Mouse (Mus musculus) right cerebral cortex, adult 18-20 months (tissue): ENCODE results near the gene Srbd1.

Experiments used
- DNase-seq: peaks from one replicate; pipeline ENCODE4 v3.0.0; 2022; ENCODE audit warnings: mixed read lengths

The Srbd1 gene

DNA sequence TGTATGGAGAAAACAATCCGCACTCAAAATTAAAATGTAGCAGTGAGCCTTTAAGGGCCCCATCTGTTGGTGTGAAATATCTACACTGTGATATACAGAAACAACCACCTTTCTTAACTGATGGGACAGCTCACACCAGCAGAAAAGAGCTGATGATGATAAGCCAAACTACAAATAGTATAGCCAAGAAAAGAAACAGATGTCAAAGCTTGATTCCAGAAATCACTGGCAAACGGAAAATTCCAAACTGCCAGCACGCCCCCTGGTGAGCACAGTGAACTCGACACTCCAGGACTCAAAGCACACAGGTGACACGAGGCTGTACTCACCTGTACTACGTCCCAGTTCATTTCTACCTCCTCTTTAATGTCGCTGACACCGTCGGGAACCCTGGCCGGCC, 9.1 kb downstream of the Srbd1 start:
- DNase-seq: no peak

DNA sequence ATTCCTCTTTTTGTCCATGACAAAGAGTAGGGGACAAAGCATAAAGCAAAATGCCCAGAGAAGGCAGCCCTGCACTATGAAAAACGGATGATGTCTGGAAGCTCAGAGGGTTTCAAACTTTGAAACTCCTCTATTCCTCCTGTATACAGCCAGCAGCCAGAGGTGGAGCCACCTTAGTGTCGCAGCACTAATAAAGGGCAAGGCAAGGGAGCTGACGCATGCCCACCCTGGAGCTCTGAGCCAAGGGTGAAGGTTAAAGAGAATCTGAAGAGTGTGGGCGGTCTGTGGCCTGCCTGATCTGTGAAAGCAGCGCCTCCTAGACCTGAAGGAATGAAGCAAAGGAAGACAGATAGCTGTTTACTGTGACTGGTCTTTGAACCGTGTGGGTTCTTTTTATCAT, 10.5 kb downstream of the Srbd1 start:
- DNase-seq: no peak

DNA sequence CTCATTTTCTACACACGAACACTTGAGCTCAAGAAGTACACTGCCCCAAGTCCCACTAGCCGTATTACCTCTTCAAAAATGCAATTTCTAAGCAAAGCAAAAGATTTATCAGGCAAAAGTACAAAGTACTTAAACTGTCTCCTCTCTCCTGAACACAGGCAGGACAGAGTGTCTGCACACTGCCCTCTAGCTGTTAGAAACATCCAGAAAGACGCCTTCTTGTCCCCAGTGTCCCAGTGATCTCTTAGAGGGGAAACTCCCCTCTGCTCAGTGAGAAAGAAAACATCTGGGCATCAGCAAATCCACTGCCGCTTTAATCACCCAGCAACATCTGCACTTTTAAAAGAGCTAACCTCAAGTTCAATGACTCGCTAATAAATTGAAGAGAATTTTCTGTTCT, 12.4 kb downstream of the Srbd1 start:
- DNase-seq: no peak

DNA sequence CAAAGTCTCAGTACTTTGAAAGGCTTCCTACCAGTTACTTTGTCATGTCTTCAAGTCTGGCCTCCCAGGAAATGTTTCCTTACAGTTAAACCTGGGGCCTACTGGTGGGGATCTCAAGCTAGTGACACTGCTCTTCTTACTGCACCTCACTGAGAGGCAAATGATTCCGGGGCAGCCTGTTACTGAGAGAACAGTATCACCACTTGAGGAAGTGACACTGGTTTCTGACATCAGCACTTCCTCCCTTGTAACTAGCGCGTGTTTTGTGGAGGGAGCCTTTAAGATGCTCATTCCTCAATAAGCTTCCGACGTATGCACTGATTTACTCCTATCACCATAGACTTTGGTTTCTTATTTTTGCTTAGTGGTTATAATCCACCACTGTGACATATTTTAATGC, 16.8 kb downstream of the Srbd1 start:
- DNase-seq: no peak

DNA sequence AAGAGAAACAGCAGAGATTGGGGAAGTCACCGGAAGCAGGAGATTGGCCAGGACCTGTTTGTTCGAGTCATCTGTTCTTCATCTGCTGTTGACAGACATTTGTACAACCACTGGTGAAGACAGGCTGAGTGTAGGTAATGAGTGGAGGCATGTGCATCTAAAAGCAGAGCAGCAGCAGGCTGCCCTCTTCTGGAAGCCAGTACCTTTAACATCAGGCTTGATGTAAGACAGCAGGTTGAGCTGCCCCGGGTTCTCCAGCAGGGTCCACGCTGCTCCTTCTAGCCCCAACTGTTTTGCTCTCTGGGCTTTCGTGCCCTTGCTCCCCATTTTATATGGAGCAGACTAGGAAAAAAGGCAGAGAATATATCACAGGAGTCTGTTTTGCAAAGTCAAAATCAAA, 19.1 kb downstream of the Srbd1 start:
- DNase-seq: no peak

DNA sequence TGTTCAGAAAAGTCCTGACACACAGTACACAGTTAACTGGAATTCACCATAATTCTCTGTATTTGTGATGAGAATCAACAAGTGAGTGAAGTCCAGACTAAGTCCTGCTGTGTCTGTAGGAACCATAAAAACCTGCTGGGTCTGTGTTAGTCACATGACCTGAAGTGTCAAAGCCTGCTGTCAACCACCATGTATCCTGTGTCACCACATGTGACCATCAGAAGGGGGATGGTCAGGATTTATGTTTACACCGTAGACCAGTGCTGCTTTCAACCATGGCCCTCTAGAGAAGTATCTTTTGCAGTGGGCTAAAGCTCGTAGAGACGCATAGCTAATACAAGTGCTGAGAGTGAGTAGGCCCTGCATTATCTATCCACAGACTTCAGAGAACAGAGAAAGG, 21.8 kb downstream of the Srbd1 start:
- no peak for DNase-seq

DNA sequence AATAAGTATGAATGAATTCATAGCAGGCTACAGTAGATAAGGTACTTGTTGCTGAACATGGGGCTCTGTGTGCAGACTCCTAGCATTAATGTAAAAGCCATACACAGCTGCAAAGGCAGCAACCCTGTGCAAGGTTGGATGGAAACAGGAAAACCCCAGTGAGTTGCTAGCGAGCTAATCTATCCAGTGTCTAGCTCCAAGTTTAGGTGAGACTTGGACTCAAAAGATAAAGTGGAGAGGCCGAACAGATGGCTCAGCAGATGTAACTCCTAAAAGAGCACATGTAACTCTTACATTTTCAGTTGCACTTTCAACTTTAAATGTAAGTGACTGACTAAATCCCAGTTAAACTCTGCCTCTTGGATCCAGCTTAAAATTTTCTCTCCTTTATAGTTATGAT, 48.1 kb downstream of the Srbd1 start:
- DNase-seq: peak; percentile 24

DNA sequence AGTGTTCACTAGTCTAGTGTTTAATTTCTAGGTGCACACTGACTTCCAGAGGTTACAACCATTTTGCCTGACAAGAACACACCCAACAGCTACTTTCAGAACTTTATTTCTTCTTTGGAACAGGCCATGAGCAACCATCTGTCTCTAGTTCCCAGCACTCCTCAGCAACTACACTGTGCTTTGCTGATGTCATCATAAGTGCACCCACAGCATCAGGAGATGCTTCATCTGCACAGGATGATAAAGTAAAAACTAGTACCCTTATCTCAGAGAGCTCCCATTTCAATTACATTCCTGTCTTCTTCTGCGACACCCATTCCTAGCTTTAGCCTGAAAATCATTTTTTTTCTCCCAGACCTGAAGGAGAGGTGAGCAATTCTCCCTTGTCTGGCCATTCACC, 51.9 kb downstream of the Srbd1 start:
- DNase-seq: no peak

DNA sequence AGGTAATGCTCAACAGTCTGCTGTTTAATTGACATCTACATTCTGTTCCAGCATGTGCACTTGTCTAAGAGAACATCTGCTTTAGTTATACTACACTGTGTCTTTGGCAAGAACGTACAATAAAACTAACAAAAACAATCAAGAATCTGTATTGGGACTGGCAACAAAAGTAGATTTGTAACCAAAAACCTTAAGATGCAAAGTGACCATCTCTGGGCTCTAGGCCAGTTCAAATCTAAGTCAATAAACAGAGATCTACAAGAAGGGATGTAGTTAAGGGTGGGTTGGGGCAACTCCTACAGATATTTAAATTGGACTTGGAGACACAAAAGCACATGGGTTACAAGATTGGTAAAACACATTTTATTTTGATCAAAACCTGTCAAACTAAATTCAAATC, 53.3 kb downstream of the Srbd1 start:
- no peak for DNase-seq

DNA sequence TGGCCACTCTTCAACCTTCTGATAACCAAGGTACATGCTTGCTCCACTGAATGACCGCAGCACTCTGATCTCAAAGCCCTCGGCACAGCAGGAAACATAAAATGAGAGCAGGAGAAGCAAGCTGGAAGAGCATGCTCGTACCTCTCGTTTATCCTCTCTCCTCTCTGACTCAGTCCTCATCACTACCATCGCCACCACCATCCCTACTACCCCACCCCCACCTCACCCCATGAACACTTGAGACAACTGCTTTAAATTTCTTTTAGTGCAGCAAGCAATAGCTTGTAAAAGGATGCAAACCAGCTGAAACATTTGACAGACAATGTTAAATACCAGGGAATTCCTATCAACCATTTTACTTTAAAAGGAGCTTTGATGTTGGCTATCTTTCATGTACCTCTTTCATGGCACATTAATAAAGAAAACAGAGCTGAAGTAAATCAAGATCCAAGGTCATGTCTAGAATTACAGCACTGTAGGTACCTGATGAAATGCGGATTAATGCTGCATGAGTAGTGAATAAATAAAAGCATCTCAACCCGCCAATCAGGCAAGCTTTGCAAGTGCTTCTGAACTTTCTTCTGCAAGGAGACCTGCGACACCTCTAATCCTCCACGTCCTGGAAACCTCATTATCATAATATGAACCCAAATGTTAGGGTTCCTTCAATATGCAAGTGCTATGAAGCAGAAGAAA, 54.9 kb downstream of the Srbd1 start:
- DNase-seq: no peak

DNA sequence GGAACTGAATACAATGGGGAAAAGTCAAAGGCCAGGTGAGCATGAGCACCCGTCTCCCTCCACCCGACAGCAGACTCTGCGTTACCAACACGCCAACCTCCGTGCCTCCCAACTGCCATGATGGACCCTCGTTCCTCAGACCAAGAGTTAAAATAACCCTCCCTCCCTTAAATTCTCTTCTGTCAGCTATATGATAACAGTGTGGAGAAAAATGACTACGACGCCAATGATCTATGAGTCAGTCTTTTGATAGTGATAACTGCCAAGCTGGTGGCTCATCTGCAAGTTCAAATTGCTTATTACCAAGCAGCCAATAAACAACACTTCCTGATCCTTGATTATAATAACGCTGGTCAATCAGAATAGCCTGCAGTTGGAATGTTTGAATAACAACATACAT, 57.1 kb downstream of the Srbd1 start:
- DNase-seq: no peak

DNA sequence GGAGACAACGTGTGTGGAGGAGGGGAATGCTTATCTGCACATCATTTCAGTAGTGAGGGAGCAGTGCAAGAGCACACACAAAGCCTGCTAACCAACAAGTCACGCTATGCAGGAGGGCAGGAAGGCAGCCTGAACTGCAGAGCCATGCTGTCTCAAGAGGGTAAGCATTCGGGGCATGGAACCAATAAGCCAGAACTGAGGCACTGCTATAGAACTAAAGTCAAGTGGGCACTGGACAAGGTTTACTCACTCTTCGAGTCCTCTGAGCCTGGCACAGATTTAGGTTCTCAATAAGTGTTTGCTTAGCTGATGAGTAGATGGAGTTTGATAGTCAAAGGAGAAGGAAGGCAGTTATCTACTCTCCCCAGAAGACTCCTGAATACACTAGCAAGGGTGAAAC, 58.8 kb downstream of the Srbd1 start:
- DNase-seq: no peak

DNA sequence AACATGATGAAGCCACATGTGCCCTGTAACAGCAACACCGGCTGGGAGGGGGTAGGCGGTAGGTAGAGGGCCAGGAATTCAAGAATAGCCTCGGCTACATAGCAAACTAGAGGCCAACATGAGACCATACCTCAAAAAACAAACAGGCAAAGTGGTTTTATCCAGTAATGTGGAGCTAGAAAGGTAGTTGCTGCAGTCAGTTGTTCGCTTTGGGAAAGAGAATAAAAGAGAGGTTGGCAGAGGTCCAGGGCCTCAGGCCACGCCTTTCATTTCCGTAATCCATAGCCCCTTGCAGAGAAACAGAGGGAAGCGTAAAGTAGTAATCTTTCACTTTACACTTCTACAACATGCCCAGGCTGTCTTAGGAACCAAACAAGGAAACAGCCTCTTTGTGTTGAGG, 61.8 kb downstream of the Srbd1 start:
- DNase-seq: no peak

DNA sequence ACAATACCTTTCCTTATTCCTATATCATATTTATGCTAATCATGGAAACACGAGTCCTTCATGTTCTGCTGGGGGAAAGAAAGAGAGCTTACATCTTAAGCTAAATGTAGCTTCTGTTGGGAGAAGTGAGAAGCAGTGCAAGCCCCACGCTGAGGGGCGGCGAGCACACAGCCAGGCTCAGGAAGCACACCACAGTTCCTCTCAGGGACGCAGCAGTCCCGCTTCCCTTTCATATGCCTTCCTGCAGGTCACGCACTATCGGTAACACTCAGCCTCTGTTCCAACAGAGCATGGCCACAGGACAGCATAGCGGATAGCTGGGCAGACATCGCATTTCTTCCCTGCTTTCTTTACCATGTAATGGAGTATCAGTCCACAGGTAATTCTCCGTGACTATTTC, 66.9 kb downstream of the Srbd1 start:
- DNase-seq: no peak

DNA sequence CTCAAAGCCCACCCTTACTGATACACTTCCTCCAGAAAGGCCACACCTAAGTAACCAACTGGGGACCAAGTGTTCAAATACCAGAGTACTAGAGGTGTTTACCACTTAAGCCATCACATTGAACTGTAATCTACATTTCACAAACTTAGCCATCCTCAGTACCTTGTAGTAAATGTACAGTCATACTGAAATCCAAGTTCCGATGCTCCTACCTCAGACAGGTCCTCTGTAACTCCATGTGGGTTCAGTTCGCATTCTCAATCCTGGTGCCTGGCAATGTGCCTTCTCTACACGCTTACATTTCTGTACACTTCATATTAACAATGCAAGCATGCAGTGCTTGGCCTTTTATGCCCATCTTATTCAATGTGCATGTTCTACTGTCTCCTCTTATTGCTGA, 77.5 kb downstream of the Srbd1 start:
- DNase-seq: no peak

DNA sequence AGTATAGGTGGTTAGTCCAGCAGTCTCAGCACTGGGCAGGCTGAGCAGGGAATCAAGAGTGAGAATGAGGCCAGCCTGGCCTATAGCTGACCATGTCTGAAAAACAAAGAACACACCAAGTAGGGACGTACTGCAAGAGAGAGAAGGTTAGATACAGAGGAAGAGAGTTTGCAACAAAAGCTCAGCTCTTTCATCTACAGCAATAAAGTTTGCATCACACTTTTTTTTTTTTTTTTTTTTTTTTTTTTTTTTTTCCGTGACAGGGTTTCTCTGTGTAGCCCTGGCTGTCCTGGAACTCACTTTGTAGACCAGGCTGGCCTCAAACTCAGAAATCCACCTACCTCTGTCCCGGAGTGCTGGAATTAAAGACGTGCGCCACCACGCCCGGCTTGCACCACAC, 79.1 kb downstream of the Srbd1 start:
- DNase-seq: no peak

DNA sequence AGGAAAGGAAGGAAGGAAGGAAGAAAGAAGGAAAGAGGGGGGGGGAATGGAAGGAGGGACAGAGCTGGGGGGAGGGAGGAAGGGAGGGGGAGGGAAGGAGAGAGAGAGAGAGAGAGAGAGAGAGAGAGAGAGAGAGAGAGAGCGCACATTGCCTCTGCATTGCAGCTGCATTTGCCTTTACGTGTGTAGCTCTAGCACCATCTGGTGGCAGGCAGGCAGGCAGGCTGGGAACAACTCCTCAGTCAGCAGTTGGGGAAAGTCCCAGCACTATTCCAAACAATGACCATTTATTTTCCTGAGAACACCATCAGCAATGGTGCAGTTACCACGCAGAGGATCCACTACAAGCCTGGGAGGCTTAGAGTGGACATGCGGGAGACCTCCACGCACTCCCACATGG, 81.5 kb downstream of the Srbd1 start:
- peak; percentile 68 for DNase-seq

DNA sequence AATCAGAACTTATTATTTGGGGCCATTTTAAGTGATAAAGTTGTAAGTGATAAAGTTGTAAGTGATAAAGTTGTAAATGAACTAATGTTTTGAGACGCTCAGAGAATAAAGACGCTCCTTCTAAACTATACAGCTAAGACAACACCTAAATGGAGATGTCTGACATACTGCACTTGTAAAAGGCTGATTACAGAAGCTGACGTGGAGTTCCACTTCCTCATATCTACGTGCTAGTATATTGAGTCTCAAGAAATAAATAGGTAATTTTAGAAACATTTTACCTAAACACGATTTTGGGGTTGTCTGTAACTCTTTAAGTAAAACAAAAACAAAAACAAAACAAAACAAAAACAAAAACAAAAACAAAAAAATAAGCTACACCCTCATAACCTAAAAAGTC, 84.1 kb downstream of the Srbd1 start:
- DNase-seq: no peak

DNA sequence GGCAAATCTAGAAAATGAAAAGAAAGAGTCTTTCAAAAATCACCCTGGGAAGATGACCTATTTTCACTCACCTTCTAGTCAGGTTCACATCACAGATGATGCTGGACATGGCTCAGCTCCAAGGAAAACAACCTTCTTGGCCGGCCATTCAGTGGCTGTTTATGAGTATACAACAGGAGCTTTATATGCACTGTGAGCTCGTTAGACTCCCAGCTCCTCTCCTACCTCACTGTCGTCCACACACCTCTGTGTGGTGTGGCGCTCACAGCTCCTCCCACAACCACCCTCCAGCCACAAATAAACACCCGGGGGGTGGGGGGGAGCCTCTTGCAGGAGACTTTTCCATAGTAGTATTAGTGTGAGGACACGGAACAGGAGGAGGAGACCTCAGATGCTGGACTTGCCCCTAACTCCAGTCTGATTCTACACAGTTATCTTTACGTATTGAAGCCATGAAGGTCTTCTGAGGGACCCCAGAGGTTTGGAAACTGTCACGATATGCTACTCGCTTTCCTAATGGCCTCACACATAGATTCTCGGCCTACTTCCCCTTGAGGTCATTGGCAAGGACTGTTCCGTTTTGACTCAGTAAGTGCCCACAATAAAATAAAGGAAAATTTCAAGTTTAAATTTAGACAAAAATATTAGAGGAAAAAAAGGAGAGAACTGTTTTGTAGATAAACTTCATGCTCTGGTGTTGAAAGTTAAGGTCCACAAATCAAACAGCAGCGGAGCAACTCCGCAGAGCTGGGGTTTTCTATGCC, 104.6 kb downstream of the Srbd1 start:
- no peak for DNase-seq

DNA sequence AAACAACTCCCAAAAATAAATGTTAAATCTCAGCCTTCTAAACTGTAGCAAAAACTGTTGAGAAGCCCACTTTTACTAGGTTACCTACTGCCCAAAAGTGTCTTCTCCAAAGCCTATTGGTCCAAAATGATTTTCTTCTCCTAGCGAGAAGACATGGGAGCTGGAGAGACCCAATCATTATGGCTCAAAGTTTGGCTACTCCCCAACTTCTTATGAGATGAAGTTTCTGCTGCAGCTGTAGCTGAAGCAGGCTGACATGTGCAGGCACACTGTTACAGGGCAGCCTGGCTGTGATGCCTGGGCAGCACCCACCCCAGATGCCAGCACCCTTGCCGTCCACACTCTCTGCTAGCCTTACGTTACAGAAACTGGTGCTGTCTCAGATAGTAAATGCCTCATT, 105.2 kb downstream of the Srbd1 start:
- DNase-seq: no peak

DNA sequence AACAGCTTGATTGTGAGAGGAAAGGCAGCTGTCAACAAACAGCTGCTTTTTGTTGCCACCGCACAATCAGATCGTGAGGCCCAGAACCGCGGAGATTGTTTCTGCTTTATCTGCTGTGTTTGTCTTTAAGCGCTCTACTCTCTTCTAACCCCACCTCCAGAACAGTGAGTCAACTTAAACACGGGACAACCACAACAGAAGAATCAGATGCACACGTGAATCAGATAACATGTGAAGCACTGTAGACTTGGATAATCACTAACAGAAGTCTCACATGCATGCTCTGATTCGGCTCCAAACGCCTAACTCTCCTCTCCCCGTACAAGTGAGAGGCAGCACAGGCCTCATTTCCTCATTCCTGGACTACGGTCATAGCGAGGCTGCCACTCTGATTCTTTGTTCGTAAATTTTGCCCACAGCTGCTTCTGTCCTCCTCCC, 106.7 kb downstream of the Srbd1 start:
- DNase-seq: no peak

DNA sequence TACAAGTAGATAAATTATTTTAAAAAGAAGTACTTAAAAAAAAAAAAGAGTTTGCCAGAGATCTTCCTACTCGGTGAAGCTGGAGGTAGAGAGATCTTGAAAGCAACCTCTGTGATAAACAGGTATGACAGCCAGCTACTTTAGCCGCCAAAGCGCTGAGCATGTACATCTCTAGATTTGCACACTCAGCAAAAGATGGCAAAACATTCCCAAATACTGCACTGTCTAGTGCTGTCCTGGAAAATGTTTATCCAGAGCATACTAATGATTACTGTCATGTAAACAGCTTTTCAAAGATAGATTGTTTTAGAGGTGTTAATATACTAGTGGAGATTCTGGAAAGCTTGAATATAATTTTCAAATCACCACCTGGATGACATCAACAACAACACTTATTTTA, 109.4 kb downstream of the Srbd1 start:
- no peak for DNase-seq

DNA sequence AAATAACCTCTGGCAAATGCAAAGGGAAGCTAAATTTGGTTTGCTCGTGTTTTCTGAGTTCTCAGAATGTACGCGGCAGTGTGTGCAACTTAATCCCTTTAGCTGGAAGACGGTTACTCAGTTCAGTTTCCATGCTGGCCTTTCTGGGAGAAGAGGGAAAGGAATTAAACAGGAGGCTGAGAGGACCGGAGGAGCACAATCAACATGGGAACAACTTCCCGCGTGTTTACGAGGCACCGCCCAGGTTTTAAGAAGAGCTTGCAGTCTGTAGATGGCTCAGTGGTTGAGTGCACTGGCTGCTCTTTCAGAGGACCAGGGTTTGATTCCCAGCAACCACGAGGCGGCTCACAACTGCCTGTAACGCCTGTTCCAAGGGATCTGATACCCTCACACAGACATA, 109.8 kb downstream of the Srbd1 start:
- no peak for DNase-seq

DNA sequence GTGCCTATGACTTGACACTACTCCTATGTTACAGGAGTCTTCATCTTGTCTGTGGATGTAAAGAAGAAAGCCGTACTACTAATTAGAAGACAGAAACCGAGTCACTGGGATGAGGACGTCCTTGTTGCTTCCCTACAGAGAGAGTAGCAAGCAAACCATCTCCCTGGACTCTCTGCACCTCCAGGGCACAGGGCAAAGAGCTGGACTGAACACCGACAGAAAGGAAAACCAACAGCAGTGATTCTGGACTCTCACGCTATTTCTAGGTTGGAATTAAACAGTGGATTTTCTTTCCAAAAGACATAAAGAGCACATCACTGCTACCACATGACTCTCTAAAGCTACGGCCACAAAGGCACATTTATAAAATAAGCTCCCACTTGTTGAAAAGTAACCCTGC, 110.3 kb downstream of the Srbd1 start:
- no peak for DNase-seq
